Mouse (Mus musculus): ENCODE measurements around the gene Izumo1. TPM values are rescaled to one million over a fixed set of nuclear protein-coding genes. Genes with fewer than 3 reads are reported as not detected.
A peak's percentile ranks its signal among the peaks of the same experiment; 100 is the strongest.

Izumo1 gene
- total RNA-seq, 2 experiments from 2014 or later: not detected

GRCm38 (mm10) chr7:45618316-45618715 is 3.3 kb upstream of the Izumo1 start:
- no peak for DNase-seq

- DNase-seq: no peak
Measured at GRCm38 (mm10) chr7:45619592-45619991, 2.0 kb upstream of the Izumo1 start.

DNA sequence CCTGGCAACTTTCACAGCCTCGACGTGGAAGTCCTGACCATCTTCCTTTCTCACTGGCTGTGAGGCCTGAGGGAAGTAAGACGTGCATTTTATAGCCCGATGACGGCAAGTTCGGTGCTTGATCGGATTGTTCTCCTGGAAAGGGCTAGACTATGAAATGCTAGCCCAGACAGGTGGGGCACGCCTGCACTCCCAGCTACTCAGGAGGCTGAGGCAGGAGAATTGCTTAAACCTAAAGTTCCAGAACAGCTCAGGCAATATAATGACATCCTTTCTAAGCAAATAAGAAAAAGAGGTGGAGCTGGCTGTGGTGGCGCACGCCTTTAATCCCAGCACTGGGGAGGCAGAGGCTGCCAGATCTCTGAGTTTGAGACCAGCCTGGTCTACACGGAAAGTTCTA is 1.9 kb downstream of the Izumo1 start:
- DNase-seq: no peak

- DNase-seq: no peak
Measured at GRCm38 (mm10) chr7:45624718-45625117, 3.1 kb downstream of the Izumo1 start.

DNA sequence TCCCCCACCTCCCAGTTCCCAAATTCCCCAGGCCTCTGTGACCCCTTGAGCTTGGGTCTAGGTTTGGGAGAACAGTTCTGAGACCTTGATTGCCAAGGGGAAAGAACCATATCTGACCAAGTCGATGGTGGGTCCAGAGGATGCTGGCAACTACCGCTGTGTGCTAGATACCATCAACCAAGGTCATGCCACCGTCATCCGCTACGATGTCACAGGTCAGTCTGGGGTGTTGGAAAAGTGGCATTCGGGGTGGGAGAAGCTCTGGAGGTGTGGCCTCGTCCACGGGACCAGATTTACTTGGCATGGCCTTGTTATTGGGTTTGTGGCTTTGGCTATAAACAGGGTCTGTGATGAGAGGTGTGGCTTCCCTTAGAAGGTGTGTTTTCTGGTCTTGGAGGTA is 3.9 kb downstream of the Izumo1 start:
- no peak for DNase-seq

DNA sequence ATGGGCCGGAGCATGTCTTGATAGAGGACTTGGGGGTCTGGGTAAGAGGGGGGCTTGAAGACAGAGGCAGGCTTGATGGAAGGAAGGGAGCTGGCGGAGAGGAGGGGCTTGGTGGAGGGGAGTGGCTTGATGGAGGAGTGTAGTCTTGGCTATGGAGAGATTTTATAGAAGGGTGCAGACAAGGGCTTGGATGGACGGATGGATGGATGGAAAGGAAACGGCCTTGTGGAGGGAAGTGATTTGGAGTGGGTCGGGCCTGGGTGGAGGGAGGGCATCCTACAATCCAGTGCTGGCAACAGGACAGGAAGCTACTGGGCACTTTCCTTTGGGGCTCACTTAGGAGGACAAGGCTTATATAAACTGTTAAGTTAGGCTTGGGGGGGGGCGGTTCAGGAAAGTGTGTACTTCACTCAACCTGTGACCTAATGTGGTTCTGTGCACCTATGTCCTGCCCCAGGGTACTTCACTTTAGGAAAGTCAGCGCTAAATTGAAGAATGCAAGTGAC is 5.0 kb downstream of the Izumo1 start:
- no peak for DNase-seq

GRCm38 (mm10) chr7:45627261-45627660 is 5.7 kb downstream of the Izumo1 start, which contains the start of gene Rasip1:
Rasip1 (plus strand) TSS chr7:45627488.
- DNase-seq: no peak

DNA sequence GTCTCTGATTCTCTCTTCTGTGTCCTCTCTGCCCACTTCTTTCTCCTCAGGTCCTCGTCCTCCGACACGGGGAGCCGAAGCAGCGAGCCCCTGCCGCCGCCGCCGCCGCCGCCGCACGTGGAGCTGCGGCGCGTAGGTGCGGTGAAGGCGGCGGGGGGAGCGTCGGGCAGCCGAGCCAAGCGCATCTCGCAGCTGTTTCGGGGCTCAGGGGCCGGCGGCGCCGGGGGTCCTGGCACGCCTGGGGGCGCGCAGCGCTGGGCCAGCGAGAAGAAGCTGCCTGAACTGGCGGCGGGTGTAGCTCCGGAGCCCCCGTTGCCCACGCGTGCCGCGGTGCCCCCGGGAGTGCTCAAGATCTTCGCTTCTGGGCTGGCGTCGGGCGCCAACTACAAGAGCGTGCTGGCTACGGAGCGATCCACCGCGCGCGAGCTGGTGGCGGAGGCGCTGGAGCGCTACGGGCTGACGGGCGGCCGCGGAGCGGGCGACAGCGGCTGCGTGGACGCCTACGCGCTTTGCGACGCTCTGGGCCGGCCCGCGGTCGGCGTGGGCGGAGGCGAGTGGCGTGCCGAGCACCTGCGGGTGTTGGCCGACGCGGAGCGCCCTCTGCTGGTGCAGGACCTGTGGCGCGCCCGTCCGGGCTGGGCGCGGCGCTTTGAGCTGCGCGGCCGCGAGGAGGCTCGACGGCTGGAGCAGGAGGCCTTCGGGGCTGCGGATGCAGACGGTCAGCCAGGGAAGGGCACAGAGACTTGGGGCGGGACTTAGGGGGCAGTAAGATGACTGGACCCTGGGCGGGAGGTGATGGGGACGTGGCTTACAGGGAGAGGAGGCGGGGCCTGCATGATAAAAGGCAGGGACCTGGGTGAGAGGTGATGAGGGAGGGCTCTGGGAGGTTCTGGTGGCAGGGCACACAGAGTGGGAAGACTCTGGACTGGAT is 7.0 kb downstream of the Izumo1 start:
- DNase-seq: peak; percentile 75 to 80

DNA sequence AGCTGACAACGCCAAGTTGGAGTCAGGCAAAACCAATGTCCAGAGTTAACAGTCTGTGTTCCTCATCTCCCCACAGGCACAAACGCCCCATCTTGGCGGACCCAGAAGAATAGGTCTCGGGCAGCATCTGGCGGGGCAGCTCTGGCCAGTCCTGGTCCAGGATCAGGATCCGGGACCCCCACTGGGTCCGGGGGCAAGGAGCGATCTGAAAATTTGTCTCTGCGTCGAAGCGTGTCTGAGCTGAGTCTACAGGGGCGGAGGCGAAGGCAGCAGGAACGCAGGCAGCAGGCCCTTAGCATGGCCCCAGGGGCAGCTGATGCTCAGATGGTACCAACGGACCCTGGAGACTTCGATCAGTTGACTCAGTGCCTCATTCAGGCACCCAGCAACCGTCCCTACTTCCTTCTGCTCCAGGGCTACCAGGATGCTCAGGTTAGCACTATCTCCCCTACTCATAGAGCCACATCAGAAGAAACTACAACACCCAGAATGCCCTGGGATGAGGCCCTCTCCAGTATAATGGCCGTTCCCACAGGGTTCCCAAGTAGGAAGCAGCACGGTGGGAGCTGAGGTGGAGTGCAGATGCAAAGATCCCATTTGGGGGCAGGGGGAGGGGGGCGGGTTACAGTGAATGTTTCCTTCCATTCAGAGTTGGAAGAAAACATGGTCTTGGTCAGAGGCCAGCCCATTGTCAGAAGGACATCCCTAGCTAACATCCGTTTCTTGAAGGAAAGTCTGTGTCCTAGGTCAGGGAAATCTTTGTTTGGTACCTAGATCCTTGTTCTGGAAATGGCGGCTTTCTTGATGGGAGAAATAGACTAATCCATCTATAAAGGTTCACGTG is 8.7 kb downstream of the Izumo1 start:
- no peak for DNase-seq

GRCm38 (mm10) chr7:45632499-45632898 is 10.9 kb downstream of the Izumo1 start:
- DNase-seq: peak in 1 of 2 experiments; percentile 39

DNA sequence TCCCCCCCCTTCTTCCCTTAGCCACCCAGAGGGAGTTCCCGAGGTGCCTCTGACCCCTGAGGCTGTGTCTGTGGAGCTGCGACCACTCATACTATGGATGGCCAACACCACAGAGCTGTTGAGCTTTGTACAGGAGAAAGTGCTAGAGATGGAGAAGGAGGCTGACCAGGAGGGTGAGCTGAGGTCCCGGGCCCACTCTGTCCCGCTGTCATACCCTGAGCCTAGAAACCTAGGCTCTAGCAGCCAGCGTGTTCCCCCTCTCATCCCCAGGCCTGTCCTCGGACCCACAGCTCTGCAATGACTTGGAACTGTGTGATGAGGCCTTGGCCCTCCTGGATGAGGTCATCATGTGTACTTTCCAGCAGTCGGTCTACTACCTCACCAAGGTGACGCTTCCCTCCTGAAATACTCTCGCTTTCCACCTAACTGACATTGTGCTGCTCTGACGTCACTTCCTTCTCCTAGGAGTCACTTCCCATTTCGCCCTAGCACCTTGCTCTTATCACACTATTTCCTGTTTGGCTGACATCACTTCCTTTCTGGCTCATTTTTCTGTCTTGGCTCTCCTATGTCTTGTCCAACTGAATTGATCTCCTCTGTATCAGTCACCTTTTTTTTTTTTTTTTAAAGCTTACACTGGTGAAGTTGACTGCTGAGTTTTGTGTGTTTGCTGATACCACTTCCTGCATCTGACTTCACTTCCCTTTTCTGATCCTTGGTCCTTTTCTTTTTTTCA is 13.5 kb downstream of the Izumo1 start:
- no peak for DNase-seq

DNA sequence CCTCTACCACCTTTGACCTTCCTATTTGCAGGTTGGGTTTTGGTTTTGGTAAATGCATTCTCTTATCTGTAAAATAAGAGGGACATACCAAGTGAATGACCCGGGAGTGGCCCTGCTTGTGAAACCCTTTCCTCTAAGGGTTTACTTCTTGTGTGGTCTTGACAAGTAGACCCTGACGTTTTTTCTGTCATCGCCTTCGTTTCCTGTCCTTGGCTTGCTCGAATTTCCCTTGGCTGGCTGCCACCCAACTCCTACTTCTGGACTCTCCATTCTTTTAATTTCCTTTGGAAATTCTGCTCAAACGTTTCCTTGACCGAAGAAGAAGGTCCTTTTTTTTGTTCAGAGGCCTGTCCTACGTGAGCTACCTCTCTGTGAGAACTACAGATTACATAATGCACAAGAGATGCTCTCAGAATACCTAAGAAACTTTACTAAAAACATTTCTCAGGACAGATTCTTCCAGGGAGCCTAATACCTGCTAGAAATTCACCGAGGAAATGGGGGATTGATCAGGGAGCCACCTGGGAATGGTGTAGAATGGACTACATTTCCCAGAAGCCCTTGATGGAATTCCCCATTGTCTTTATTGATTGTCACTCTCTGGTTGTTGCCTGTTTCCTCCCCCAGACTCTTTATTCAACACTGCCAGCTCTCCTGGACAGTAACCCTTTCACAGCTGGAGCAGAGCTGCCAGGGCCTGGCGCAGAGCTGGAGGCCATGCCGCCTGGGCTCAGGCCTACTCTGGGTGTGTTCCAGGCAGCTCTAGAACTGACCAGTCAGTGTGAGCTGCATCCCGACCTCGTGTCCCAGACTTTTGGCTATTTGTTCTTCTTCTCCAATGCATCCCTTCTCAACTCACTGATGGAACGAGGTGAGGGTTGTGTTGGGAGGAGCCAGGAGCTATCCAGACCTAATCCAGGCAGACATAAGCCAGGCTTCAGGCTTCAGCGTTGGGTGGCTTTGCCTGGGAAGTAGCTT is 14.4 kb downstream of the Izumo1 start:
- no peak for DNase-seq

DNA sequence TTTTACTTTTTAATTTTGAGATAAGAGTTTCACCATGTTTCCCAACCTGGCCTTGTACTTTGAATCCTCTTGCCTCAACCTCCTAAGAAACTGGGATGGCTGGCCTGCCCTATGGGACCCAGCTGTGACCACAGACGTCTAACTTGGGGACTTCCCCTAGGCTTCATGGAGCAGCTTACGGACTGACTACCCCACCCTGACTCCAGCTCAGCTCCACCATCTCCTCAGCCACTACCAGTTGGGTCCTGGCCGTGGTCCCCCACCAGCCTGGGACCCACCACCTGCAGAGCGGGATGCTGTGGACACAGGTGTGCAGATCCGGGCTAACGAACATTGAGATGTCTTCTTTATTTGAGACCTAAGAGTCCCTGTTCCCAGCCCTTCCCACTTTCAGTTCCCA is 16.1 kb downstream of the Izumo1 start:
- DNase-seq: no peak

GRCm38 (mm10) chr7:45638623-45639401 is 17.2 kb downstream of the Izumo1 start:
- DNase-seq: peak; percentile 92 to 95

DNA sequence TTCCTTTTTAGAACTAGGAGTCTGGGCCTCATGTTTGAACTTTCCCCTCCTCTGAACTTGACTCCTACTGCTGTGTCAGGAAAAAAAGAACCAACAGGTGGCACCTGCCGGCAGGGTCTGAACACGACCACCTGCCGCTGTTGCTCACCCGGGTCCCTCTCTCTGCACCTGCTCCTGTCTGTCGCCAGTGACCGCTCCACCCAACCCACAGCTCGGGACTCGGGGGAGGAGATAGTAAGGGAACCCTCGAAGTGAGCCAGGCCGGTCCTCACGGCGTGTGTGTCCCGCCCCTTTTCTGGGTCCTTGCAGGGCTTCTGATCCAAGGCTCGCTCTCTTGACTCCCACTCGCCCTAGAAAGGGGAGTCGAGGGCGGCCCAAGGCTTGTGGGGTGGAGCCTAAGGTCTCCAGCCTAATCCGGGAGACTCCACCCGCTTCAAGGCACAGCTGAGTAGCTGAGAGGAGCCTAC is 18.0 kb downstream of the Izumo1 start, which contains the start of gene Mamstr:
TSS of gene Mamstr (plus strand) at position 417 of the 467 bp plus-strand sequence.
- no peak for DNase-seq

GRCm38 (mm10) chr7:45640191-45640957 is 18.8 kb downstream of the Izumo1 start:
- DNase-seq: no peak

DNA sequence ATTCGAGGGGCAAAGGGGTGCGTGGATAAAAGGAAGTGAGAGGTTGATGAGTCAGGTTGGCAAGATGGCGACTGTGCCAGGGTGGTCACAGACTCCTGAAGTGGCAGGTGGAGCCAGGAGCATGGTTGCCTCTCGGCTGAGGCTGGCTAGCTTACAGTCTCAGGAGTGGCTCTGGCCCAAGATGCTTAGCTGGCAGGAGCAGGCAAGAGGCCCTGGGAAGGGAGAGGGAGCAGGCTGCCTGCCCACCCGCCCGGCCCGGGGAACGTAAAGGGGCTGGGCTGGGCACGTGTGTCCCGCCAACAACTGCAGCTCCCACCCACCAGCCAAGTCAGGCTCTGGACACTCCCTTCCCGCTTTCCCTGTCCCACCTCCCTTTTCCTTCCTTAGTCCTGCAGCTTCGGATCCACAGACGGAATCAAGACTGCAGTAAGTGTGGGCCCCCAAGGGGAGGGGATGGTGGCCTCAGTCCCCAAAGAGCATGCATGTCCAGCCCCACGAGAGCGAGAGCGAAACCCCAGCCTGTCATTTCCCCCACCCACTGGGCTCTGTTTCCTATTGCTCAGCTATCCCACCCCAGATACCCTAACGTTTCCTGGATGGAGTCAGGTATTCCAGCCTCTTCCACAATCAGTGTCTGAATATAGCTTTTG is 19.9 kb downstream of the Izumo1 start:
- DNase-seq: no peak

DNA sequence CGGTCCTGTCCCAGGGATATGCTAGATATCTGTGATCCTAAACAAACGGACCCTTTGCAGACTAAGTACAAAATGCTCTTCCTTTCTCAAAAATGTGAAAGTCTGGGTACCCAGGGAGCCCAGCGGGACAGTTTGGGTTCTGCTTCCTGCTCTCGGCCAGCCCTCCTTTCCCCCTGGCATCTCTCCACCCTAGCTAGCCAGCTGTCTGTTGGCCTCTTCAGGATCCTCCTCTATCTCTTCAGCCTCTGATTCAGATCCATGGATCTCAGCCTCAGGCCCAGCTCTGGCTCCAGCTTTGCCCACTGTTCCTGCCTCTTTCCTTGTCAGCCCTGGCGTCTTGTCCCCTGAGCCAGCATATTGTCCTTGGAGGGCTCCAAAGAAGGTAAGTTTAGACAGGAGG is 20.5 kb downstream of the Izumo1 start:
- no peak for DNase-seq

All from layer of hippocampus, postnatal 36 days (tissue).